Mouse (Mus musculus): ENCODE results near the gene Cilp.
"Not testable (repeated sequence)": the region's sequence is repeated elsewhere in the genome, so short reads cannot be mapped to it uniquely, and the experiment has no call there.

DNA sequence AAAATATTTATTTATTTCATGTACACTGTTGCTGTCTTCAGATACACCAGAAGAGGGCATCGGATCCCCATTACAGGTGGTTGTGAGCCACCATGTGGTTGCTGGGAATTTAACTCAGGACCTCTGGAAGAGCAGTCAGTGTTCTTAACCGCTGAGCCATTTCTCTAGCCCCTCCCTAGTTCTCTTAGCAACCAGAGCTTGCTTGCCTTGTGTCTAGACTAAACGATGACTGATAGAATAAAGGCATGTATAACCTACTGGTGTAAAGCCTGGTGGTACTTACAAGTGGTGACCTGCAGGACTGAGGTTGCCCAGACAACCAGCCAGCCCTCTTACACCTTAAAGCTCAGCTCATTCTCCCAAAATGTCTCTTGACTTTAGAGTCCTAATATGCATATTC lies 9.9 kb downstream of the Cilp start:
- TF ChIP-seq CTCF (IDR thresholded peaks at IDR 0.05; ENCODE audit: borderline replicate concordance, insufficient read depth, low read length); POLR2A (IDR thresholded peaks at IDR 0.05; ENCODE audit: low read depth, low read length): not testable (repeated sequence)

Data from embryonic fibroblast, embryonic 13.5 days (primary cell).